Mouse (Mus musculus) urinary bladder, postnatal 4 days (tissue): Measurements from ENCODE around the gene Phldb3.
A peak's percentile ranks its signal among the peaks of the same experiment; 100 is the strongest.

Experiments used
- DNase-seq, 2 experiments: peaks; one replicate each; pipeline ENCODE4 v3.0.0; 2021 to 2022; ENCODE audit warnings: low spot score in 2 of 2

Gene Phldb3

GRCm38 (mm10) chr7:24610144-24610878 is at the start of gene Phldb3:
Phldb3 (plus strand) TSS chr7:24610763.
- DNase-seq: peak in 1 of 2 experiments; percentile 61

- DNase-seq: peak in 1 of 2 experiments; percentile 52
Observed at GRCm38 (mm10) chr7:24561450-24561849, 49.1 kb upstream of the Phldb3 start.

- DNase-seq: peak in 1 of 2 experiments; percentile 55
Observed at GRCm38 (mm10) chr7:24563191-24563836, 47.2 kb upstream of the Phldb3 start.

- DNase-seq: peak in 1 of 2 experiments; percentile 49
Observed at GRCm38 (mm10) chr7:24563837-24564206, 46.7 kb upstream of the Phldb3 start.

GRCm38 (mm10) chr7:24564607-24565265 is 45.8 kb upstream of the Phldb3 start:
- peak in 1 of 2 experiments; percentile 77 for DNase-seq

- peak in 1 of 2 experiments; percentile 55 for DNase-seq
Observed at GRCm38 (mm10) chr7:24565627-24566026, 44.9 kb upstream of the Phldb3 start.

DNA sequence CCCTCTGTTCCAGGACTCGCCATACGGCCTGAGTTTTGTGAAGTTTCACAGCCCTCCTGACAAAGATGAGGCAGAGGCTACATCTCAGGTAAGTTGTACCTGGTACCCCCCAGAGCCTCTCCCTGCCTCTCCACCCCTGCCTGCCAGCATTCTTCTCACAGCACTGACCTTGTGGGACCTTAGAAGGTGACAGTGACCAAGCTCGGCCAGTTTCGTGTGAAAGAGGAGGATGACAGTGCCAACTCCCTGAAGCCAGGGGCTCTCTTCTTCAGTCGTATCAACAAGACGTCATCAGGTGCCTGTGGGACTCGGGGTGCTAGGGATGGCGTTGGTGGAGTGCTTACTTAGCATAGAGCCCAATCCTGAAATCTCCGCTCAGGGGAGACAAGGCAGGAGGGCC is 44.4 kb upstream of the Phldb3 start:
- peak in 1 of 2 experiments; percentile 57 for DNase-seq

- DNase-seq: no peak
Observed at GRCm38 (mm10) chr7:24568512-24568911, 42.1 kb upstream of the Phldb3 start.

DNA sequence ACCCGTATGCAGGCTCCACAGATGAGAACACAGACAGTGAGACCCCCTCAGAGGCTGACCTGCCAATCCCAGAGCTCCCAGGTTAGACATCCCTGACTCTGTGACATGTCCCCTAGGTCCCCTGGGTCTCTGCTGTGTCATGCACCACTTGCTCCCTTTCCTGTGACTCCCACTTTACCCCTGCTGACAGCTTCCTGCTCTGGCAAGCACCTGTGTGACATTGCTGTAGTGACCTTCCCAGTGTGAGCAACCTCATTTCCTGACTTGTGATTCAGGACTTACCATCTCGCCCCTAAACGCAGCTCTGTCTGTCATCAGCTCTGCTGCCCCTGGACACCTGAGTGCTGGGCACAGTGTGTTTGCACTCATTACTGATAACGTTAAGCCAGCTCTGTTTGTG is 39.5 kb upstream of the Phldb3 start:
- DNase-seq: no peak

GRCm38 (mm10) chr7:24572455-24572854 is 38.1 kb upstream of the Phldb3 start:
- no peak for DNase-seq

GRCm38 (mm10) chr7:24574224-24574796 is 36.3 kb upstream of the Phldb3 start:
- no peak for DNase-seq

DNA sequence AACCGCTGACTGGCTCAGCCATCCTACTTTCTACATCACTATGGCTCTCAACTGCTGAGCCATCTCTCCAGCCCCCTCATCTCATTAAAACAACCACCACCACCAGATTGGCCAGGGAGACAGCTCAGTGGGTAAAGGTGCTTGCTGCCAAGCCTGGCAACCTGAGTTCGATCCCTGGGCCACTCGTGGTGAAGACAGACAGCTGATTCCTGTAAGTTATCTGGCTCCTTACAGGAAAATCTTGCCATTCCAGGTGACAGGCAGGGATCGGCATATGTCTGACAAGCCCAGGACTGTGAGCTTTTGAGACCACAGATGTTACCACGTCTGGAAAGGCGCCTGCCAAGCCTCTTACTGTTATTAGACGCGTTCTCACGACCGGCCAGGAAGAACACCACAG is 32.8 kb upstream of the Phldb3 start:
- no peak for DNase-seq

- no peak for DNase-seq
Observed at GRCm38 (mm10) chr7:24584876-24585275, 25.7 kb upstream of the Phldb3 start.

GRCm38 (mm10) chr7:24585995-24586394 is 24.6 kb upstream of the Phldb3 start:
- no peak for DNase-seq

DNA sequence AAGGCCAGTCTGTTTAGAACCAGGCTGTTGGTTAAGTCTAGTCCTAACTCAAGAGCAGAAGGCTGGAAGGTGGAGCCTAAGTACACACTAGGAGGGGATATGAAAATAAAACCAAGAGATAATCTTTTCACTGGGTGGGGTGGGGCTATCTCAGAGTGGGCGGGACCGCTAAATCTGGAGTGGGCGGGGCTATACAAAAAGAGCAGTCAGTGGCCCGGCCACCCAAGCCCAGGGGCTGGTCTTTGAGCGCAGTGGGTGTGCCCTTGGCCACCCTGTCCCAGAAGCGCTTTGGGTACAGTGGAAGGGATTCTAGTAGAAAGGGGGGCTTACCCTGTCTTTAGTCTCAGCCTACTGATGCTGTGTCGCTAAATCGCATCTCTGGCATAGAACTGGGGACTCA is 23.7 kb upstream of the Phldb3 start:
- peak in 1 of 2 experiments; percentile 64 for DNase-seq

DNA sequence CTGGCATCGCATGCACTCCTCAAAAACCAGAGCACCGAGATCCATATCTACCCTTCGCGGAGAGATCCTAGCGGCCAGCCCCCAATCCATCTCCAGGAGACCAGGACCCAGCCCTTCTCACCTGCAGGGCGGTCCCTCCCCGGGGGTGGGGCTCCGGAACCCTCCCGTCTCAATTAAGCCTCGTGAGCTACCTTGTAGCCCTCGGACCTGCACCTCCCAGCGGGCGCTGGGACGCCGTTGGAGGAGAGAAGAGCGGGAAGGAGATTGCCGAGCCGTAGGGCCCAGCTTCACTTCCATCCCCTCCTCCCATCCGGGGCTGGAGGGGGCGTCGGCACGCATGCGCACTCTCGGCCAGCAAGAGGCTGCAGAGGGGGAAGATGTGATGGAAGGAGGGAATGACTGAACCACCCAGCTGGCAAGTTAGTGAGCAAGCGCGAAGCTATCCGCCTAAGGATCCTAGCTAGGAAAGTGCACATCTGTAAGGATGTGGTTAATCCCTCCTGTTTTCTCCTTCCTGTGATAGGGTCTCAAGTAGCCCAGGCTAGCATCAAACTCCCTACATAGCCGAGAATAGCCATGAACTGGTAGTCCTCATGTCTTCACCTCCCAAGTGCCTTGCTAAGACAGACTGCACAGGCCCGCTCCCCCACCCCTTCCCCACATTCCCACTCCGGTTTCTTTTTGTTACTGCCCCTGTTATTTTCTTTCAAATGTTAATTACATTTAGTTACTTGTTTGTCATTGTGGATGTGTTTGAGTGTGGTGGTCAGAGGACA is 23.0 kb upstream of the Phldb3 start, which contains the start of the genes Ethe1 and Zfp575:
Gene Ethe1 (plus strand): TSS at position 214 of the 776 bp plus-strand sequence.
Gene Zfp575 (minus strand): TSS at position 312 of the 776 bp plus-strand sequence.
- peak; percentile 79 to 84 for DNase-seq

DNA sequence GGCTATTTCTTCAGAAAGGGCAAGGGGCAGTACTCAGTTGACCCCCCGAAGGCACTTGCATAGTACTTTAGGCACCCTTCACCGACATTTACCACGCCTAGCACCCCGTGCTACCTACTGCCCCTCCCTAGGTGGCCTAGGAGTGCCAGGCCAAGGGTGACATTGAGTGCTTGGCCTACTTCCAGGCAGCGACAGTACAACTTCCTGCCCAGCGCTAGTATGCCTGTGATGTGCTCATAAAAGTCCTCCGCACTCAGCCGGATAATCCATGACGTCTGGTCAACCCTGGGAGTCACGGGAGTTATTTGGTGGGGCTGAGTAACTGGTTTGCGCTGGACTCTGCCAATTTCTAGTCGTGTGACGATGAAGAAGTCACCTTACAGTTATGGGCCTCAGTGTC is 22.2 kb upstream of the Phldb3 start:
- DNase-seq: peak in 1 of 2 experiments; percentile 58

- no peak for DNase-seq
Observed at GRCm38 (mm10) chr7:24591735-24592134, 18.8 kb upstream of the Phldb3 start.

DNA sequence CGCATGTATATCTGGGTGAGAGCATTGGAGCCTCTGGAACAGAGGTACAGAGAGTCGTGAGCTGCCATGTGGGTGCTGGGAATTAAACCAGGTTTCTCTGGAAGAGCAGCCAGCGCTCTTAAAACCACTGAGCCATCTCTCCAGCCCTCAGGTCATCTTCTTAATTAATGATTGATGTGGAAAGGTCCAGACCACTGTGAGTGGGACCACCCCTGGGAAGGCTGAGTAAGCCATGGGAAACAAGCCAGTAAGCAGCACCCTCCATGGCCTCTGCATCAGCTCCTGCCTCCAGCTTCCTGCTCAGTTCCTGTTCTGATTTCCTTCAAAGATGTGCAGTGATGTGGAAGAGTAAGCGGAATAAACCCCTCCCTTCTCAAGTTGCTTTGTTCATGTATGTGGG is 18.4 kb upstream of the Phldb3 start:
- DNase-seq: no peak

- no peak for DNase-seq
Observed at GRCm38 (mm10) chr7:24592781-24593180, 17.8 kb upstream of the Phldb3 start.

DNA sequence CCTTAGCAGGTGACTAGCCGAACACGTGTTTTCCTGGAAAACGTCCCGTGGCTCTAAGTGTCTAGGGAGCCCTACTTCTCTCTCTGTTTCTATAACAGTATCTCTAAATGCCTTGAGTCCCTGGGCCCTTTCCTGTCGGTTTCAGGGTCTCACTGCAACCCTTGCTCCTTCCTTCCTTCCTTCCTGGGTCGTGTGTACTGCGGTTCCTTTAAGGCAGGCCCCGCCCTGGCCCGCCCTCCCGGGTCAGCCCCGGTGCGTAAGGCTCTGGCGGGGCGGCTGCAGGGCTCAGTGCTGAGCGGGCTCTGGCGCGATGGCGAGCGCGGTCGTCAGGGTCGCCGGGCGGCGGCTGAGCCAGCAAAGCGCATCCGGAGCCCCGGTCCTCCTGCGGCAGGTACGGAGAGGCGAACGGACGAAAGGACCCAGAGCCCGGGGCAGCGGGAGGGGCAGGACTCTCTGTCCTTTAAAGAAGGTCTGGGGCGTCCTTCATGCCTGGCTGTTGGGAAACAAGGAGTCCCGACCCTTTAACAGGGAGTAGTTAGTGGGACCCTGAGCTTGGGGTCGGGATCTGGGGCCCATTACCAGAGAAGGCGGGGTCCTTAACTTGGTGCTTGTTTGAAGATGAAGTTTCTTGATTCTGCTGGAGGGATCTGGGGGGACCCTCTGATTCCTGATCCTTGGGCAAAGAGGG is 16.8 kb upstream of the Phldb3 start:
- peak in 1 of 2 experiments; percentile 66 for DNase-seq
